Mouse (Mus musculus) spleen, adult 2 months (tissue): ENCODE measurements around the gene Zbtb7a. TPM values are rescaled to one million over a fixed set of nuclear protein-coding genes. Genes with fewer than 3 reads are reported as not detected.
A peak's percentile ranks its signal among the peaks of the same experiment; 100 is the strongest.

Experiments used
- DNase-seq, 2 experiments: peaks; one replicate each; pipeline versions ENCODE4 v3.0.0 to v3.0.0-alpha.2; 2012 to 2021; ENCODE audit warnings: low spot score in 2 of 2, low read depth in 1 of 2
- H3K27ac ChIP-seq: fragments of 200-500 bp; 2 replicates; pipeline ENCODE4 v1.5.1; 2012; ENCODE audit warnings: low read length, inconsistent platforms; ENCODE audit not compliant: insufficient read depth
- H3K27me3 ChIP-seq: fragments of 200-500 bp; 2 replicates; pipeline ENCODE4 v1.6.1; 2012; ENCODE audit warnings: mild to moderate bottlenecking, moderate library complexity, low read length, inconsistent platforms; ENCODE audit not compliant: control insufficient read depth, insufficient read depth
- H3K36me3 ChIP-seq: fragments of 200-500 bp; 2 replicates; pipeline ENCODE4 v1.6.1; 2012; ENCODE audit warnings: mild to moderate bottlenecking, low read length, inconsistent platforms; ENCODE audit not compliant: control insufficient read depth, insufficient read depth
- H3K4me1 ChIP-seq: fragments of 200-500 bp; 2 replicates; pipeline ENCODE4 v1.6.1; 2011; ENCODE audit warnings: inconsistent platforms; ENCODE audit not compliant: control insufficient read depth, insufficient read depth, insufficient read length
- H3K4me3 ChIP-seq: fragments of 200-500 bp; 2 replicates; pipeline ENCODE4 v1.5.1; 2011; ENCODE audit warnings: mild to moderate bottlenecking, inconsistent platforms; ENCODE audit not compliant: insufficient read depth, insufficient read length; ENCODE audit errors: extremely low read depth
- CTCF ChIP-seq: fragments of 200-500 bp; IDR thresholded peaks from 2 replicates; pipeline ENCODE4 v1.5.1; 2011; ENCODE audit warnings: mild to moderate bottlenecking, inconsistent platforms; ENCODE audit not compliant: insufficient read depth, insufficient read length, insufficient replicate concordance; ENCODE audit errors: extremely low read depth
- POLR2A ChIP-seq: fragments of 200-500 bp; IDR thresholded peaks from 2 replicates; pipeline ENCODE4 v1.6.1; 2011; ENCODE audit warnings: low read depth, low read length, inconsistent platforms
- WGBS: fragments of 180-500 bp; shearing (Covaris S2); methylation state at CpG from one replicate; pipeline ENCODE4 v1.1.7; 2018; 5-methylcytosine and 5-hydroxymethylcytosine counted together
- polyA plus RNA-seq: library from polyadenylated mRNA; depleted of rRNA; stranded (reverse); fragments of >200 nt; gene quantifications from 2 replicates; pipeline ENCODE4 v1.2.3, GENCODE M21; 2012; rRNA removed

Gene Zbtb7a
- 64.6 and 95.2 TPM in 2 replicates for polyA plus RNA-seq

DNA sequence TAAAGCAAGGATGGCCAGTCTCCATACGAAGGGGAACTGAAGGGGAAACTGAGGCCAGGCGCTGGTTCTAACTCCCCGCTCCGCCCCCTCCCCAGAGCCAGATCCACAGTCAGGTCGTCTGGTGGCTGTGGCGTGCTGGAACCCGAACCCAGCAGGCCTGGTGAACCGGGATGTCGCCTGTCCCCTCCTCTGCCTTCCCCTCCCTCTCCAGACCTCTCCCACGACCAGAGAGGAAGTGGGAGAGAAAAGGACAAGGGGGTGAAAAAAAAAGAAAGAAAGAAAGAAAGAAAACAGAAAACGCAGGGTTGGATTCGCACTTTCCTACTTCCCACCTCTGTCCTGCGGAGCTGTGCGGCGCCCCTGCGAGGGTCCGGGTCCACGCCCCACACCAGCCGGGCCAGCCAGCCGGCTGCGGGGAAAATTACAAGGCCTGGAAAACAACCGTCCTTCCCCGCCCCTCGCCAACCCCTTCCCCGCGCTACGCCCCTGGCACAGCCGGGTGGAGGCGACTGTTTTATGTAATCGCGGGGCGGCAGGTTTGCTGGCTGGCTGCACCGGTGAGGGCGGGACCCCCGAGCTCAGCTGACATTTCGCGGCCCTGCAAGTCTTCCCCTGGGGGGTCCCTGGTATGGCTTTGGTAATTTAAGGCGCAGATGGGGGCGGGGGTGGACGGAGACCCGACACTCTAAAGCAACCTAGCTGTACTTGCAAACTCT is at the start of gene Zbtb7a:
TSS of gene Zbtb7a (plus strand) at position 255 of the 716 bp plus-strand sequence.
- Histone ChIP-seq H3K4me1 (peaks cover 25% of the 10 kb centered on the region), H3K27ac (peak within 1 kb of the TSS; percentile 95), H3K36me3 (no peaks in the 10 kb centered on the region), H3K4me3 (peak within 1 kb of the TSS; percentile 81), H3K27me3 (no peaks in the 10 kb centered on the region)
- WGBS = 2% methylated on average over 41 of the region's 41 CpGs
- no peak for TF ChIP-seq CTCF
- no peak for TF ChIP-seq POLR2A
- no peak for DNase-seq

DNA sequence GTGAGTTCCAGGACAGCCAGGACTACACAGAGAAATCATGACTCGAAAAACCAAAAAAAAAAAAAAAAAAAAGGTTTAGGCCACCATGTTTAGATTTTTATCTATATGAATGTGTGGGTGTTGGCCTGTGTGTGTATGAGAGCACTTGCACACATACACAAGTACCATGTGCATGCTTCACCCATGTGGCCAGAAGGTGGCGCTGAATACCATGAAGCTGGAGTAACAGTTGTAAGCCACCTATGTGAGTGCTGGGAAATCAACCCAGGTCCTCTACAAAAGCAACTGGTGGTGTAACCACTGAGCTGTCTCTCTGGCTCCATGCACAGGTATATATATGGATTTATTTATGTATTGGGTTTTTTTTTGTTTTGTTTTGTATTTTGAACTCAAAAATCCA is 48.0 kb upstream of the Zbtb7a start:
- peak in 1 of 2 experiments; percentile 34 for DNase-seq
- no peak overlapping the region for H3K27ac ChIP-seq
- H3K4me1 ChIP-seq = no peaks in the 10 kb centered on the region
- WGBS = 59% methylated on average over 2 of the region's 2 CpGs
- no peaks in the 10 kb centered on the region for H3K27me3 ChIP-seq
- no peaks in the 10 kb centered on the region for H3K36me3 ChIP-seq
- TF ChIP-seq CTCF (peak; percentile 10; the same call in 1 of the 2 replicates), POLR2A (no peak)
- no peak overlapping the region for H3K4me3 ChIP-seq

DNA sequence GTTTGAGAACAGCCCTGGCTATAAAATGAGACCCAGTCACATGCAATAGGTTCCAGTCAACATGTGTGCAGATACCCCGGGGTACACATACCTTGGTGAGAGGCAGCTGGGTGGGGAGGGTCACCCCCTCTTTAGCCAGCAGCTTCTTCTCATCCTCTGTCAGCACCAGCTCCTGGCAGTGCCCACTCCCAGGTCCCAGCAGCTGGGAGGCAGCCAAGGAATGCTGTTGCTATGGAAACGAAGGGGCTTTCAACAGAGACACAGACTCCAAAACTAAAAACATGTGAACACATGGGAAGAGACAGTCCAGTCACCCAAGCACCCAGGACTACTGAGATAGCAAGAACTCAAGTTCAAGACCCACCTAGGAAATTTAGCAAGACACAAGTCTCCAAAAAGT is 45.8 kb upstream of the Zbtb7a start:
- WGBS = 61% methylated on average over 2 of the region's 2 CpGs

DNA sequence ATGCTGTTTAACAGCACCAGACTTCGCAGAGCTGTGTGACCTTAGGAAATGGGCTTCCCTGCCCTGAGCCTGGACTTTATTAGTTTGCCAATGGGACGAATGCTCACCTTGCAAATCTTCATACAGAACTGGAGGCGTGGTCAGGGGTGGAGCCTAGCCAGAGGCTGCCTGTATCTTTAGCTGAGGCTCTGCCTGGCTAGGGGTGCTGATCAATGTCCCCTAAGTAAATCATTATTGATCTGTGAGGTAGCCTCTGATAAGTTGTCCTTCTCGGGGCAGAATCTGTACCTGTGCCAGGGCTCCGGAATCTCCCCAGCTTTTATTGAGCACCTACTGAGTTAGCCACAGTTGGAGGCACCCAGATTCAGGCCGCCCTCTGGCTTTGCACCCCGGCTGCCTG is 44.4 kb upstream of the Zbtb7a start:
- no peak for DNase-seq
- TF ChIP-seq CTCF = no peak
- Histone ChIP-seq H3K27ac (no peak overlapping the region), H3K4me1 (no peaks in the 10 kb centered on the region), H3K36me3 (no peaks in the 10 kb centered on the region), H3K4me3 (no peak overlapping the region), H3K27me3 (no peaks in the 10 kb centered on the region)
- WGBS = 78% methylated on average over 7 of the region's 7 CpGs

More for the DNA sequence above, 45.8 kb upstream of the Zbtb7a start:
- H3K4me1 ChIP-seq = no peaks in the 10 kb centered on the region
- H3K27ac ChIP-seq = no peak overlapping the region
- H3K36me3 ChIP-seq = no peaks in the 10 kb centered on the region
- no peak overlapping the region for H3K4me3 ChIP-seq
- H3K27me3 ChIP-seq = no peaks in the 10 kb centered on the region
- no peak for TF ChIP-seq CTCF
- no peak for TF ChIP-seq POLR2A
- no peak for DNase-seq

DNA sequence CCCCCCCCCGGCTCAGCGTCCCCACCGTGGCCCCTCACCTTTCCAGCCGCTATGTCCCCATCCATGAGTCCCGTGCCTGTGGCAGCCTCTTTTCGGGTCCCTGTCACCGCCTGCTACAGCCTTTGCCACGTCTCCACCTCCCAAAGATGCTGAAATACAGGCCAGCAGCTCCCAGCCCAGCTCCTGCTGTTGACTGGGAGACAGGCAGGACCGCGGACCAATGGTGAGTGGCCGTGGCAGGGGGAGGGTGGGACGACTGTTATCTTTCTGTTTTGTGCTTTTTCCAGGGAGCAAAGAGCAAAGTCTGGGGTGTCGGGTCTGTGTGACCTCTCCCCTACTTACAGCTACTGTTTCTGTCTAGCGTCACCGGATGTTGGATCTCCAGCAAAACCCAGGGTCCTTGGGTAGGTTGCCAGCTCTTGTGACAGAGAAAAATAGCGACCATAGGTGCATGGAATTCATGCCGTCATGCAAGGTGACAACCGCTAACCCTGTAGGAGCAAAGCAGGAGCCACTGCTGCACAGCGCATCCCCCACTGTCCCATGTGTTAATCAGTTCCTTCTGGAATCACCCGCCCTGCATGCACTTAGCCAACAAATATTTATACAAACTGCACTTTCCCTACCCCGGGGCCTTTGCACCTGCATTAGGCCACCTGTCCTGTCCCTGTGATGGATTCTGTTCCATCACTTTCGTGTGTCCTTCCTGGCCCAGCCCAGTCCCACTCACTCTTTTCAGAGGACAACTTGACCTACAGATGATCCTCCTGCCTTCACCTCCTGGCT is 42.4 kb upstream of the Zbtb7a start:
- Histone ChIP-seq H3K4me1 (no peaks in the 10 kb centered on the region), H3K27me3 (no peaks in the 10 kb centered on the region), H3K36me3 (no peaks in the 10 kb centered on the region), H3K4me3 (no peak overlapping the region), H3K27ac (no peak overlapping the region)
- TF ChIP-seq CTCF (no peak), POLR2A (no peak)
- 68% methylated on average over 22 of the region's 22 CpGs for WGBS
- no peak for DNase-seq

DNA sequence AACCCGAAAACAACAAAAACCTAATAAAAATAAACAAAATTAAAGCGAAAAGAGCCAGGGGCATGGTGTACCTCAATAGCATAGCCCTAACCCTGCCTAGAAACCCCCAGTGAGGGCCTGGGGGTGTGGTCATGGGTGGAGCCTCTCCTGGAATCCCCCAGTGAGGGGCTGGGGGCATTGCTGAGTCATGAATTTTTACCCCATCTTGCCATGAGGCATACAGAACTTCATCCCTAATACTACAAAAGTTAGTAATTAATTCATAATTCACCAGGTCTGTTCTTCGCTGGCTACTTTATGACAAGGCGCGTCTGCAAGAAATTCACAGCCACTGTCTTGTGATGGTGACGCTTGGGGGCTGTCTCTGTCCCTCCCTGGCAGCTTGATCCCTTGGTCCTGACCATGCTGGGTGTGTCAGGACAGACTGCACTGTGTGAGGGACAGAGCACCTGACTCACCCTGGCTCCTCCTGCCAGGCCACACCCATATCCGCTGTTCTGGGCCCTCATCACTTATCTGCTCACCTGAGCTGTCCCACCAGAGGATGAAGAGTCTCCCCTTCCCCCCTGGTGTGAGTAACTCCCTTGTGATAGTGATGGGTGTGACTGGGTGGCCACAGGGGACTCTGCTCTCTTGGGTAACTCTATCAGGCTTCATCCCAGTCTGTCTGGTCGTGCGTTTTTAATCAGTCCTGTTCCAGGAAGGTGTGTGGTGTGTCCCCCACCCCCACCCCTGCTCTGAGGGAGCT is 39.9 kb upstream of the Zbtb7a start:
- no peaks in the 10 kb centered on the region for H3K27me3 ChIP-seq
- WGBS = 79% methylated on average over 9 of the region's 9 CpGs
- H3K36me3 ChIP-seq = no peaks in the 10 kb centered on the region
- no peak for TF ChIP-seq POLR2A
- no peak for TF ChIP-seq CTCF
- DNase-seq = no peak
- no peaks in the 10 kb centered on the region for H3K4me1 ChIP-seq
- no peak overlapping the region for H3K4me3 ChIP-seq
- H3K27ac ChIP-seq = no peak overlapping the region
